Mouse (Mus musculus) thymus, postnatal 10 days (tissue): ENCODE results near the gene Svs2.
"Not testable (repeated sequence)": the region's sequence is repeated elsewhere in the genome, so short reads cannot be mapped to it uniquely, and the experiment has no call there.

Experiments used
- DNase-seq, 2 experiments: peaks; one replicate each; pipeline ENCODE4 v3.0.0; 2021; ENCODE audit warnings: low spot score in 2 of 2

Gene Svs2

DNA sequence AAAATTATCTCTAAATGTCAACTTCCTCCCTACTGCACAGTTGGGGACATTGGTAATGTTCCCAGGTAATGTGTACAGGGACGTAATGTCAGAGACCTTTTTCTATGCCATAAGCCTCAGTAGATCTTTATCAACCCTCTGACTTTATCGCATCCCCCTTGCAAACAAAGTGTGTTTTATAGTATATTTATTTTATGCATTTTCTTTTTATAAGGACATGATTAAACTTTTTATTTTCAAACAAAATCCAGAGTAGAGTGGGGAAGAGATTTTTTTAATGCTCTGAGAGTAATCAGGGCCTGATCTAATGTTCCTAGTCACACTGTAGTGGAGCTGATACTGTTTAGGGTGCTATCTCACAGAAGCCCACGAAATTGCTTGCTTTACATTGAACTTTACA, at the start of gene Svs2:
Gene Svs2 (minus strand): TSS at position 101 of the 400 bp plus-strand sequence.
- no peak for DNase-seq

DNA sequence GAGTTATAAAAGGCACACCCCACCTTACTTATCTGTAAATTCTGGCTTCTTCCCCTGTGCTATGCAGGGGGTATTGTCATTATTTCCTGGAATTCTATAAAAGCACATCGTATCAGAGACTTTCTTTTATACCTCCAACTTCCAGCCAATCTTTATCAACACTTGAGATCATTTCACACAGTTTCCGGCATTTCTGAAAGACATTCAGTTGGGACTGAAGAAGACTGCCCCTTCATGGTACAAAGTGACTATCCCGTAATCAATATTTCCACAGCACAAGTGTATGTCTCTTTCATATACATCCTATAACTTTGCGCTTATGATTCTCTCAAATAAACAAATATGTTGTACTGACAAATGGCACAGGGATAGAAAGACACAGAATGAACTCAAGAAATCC, 40.1 kb upstream of the Svs2 start, which contains the start of gene Svs4:
Gene Svs4 (minus strand): TSS at position 101 of the 400 bp plus-strand sequence.
- DNase-seq: no peak

DNA sequence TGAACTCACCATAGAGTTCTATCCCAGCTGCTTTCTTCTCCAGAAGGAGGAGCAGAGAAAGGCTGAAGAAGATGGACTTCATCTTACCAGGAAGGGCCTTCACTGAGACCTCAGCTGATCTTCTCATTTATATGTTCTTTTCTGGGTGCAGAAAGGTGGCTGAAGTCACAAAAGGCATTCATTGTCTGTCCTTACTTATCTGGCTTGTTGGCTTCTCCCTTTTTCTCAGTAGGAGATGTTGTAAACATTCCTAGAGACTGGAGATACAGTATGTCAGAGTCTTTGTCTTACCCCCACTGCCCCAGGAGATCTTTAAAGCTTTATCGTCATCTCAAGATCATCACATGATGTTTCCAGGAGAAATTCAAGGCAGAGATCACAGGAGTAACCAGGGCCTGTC, 18.3 kb upstream of the Svs2 start, which contains the start of gene Svs3b:
Gene Svs3b (minus strand): TSS at position 101 of the 400 bp plus-strand sequence.
- not testable (repeated sequence) for DNase-seq

- DNase-seq: no peak
Observed at GRCm38 (mm10) chr2:164232671-164233070, 5.6 kb downstream of the Svs2 start.

DNA sequence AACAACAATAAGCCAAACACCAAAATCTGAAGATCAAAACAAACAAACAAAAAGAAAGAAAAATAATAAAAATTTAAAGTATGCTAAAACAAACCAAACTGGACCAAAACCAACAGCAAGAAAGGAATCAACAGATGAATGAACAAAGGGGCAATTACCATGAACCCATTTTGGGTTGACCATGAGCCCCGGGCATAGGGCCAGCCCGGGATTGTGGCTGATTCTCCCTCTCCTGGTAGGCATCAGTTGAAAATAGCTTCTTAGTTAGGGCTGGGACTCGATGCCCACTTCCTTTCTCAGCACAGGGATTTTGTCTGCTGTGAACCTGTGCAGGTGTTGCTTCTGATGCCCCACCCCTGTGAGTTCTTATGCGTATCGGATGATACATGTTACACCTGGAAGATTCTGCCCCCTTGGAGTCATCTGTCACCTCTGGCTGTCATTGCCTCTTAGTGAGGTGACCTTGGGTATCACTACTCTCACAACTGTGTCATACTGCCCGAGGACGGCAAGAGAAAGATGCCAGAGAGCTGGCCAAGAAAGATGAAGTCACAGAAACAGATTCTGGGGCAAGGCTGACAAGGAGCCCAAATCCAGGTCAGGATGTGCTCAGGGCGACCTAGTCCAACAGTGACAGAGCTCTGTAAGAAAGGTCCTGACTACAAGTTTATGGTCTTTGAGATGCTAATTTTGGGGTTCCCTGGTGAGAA, 9.8 kb downstream of the Svs2 start:
- DNase-seq: no peak

DNA sequence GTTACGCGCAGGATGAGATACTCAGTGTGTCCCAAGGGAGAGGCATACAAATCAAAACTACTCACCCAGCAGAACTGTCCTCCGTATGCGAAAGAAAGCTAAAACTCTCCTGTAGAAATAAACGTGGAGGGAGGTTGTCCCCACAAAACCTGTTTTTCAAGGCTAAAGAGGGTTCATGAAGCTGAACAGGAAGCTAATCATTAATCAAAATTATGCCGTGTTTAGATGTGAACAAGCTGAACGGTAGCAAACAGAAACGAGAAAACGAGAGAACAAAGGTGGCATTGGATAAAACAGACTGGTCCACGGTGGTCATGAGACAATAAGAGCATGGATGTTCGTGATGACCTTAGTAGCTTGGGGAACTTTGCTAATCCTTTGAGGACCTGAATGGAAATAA, 16.7 kb downstream of the Svs2 start, which contains the start of gene Wfdc15b:
Gene Wfdc15b (minus strand): TSS at position 139 of the 400 bp plus-strand sequence.
- no peak for DNase-seq

DNA sequence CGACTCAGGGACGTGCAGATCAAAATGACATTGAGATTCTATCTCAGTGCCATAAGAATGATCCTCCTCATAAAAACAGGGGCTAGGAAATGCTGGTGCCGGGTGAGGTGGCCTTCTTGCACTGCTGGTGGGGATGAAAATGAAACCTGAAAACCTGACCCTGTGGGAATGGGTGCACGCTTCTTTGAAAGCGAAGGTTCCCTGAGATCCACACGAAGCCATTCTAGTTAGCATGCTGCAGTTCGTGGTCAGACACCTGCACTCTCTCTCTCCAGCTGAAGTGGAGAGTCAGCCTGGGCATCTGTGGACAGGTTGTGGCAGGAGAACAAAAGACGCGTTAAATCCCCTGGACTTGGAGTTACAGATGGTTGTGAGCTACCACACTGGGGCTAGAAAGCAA, 19.0 kb downstream of the Svs2 start:
- no peak for DNase-seq

GRCm38 (mm10) chr2:164212711-164213110, 25.6 kb downstream of the Svs2 start:
- no peak for DNase-seq

DNA sequence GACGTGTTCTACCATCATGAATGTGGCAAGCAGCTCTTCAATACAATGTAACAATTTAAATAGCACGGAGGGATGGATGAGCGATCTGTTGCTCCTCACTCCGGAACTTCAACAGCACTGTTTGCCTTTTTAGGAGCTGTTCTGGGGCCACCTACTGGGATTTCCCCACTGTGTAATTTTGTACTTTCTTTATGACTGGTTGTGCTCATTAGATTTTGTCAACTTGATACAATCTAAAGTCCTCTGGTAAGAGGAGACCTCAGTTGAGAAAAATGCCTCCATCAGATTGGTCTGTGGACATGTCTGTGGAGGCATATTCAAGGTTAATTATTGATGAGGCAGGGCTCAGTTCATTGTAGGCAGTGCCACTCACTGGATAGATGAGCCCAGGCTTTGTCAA, 27.4 kb downstream of the Svs2 start:
- DNase-seq: no peak

DNA sequence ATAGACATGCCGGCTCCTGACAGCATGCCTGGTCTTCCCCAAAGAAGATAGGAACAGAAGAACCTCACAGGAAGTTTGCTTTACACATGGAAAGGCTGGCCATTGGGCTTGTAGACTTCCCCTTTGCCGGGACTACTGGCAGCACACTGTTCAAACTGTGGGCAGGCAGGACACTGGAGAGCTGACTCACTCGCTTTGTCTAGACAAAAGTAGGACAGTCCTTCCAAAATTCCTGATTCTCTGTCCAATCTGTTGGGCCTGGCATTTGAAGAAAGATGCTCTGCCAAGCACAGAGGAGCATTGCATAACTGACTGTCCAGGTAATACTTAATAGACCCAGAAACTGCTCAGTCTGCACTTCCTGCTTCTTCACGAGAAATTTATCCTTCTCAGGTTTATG, 31.6 kb downstream of the Svs2 start:
- DNase-seq: no peak

GRCm38 (mm10) chr2:164206011-164206410, 32.3 kb downstream of the Svs2 start:
- DNase-seq: not testable (repeated sequence)

- no peak for DNase-seq
Observed at GRCm38 (mm10) chr2:164199626-164200327, 38.5 kb downstream of the Svs2 start, which contains the start of gene Wfdc15a. TSS of gene Wfdc15a (minus strand) at chr2:164200130.

GRCm38 (mm10) chr2:164196700-164196990, 41.6 kb downstream of the Svs2 start:
- DNase-seq: no peak

GRCm38 (mm10) chr2:164195971-164196699, 42.1 kb downstream of the Svs2 start:
- DNase-seq: no peak

DNA sequence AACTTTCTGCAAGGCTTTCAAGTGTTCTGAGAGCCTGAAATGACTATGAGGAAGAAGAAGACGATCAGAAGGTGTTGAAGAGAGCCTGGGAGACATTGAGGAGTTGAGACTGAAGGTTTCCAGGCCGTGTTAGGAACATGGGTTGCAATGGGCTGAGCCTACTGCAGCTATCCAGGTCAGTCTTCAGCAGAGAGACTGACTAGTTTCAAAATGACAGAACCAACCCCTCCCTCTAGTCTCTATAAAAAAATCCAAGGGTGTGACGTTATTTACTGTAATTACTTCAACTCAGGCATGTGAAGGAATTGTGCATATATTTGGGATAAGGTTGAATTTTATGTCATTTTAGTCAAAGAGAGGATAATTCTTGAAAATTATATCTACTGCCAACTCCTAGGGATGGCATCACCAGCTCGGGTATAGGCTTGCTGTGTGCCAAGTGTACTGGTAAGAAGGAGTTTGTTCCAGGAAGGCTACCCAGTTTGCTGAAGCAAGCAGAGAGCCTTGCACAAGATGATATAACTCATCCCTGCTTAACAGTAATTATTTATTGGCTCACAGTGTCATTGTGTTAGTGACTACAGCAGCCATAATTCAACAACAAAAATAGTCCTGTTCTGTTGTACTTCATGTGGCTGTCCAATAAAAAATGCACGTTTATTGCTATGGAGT, 43.2 kb downstream of the Svs2 start:
- no peak for DNase-seq

DNA sequence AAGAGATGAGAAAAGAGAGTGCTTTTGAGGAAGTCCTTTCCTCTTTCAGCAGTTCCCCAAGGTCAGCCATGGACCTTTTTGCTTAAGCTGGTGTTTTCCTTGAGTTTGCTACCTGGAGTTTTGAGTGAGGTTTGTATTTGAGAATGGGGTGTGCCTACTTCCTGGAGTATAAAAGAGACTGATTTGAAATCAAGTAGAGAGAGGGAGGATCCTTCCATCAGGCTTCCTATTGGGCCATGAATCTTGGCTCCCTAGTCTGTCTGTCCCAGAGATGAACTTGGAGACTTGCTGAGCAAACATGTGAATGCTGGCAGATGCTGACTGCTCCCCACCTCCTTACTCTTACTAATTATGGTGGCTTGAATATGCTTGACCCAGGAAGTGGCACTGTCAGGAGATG, 46.0 kb downstream of the Svs2 start:
- no peak for DNase-seq

- no peak for DNase-seq
Observed at GRCm38 (mm10) chr2:164190576-164190975, 47.7 kb downstream of the Svs2 start, which contains the start of gene Wfdc12. TSS of gene Wfdc12 (minus strand) at chr2:164190608.

DNA sequence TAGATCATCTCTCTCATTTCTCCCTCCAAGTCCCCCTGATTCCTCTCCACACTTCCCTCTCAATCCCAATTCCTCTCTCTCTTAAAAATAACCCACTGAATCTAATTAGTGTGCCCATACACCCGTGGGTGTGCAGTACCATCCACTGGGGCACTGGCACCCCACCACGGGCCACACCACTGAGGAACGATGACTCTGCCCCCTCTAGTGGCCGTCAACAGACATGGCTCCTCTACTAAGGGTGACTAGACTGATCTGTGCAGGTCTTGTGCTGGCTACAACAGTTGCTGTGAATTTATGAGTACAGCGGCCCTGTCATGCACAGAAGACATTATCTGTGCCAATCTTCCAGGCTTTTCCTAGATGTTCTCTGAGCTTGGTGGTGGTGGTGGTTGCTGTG, 49.5 kb downstream of the Svs2 start:
- DNase-seq: no peak
